Mouse (Mus musculus): ENCODE results near the gene Cfap99. TPM values are rescaled to one million over a fixed set of nuclear protein-coding genes. Genes with fewer than 3 reads are reported as not detected.

Gene Cfap99
- polyA plus RNA-seq, 1 experiment from 2014 or later: 0.09 TPM

Other genes starting within 250 kb of the Cfap99 start
- 0.41 and 0.51 TPM in 2 replicates for gene Poln, start 119.2 kb upstream of the Cfap99 start, polyA plus RNA-seq (2016; fragmentation: Nextera tagmentation; extraction: Ambion mirVana)
- 33.5 and 33.8 TPM in 2 replicates for gene Haus3, start 119.1 kb upstream of the Cfap99 start, polyA plus RNA-seq (2016; fragmentation: Nextera tagmentation; extraction: Ambion mirVana)
- 33.2 and 36.5 TPM in 2 replicates for gene Mxd4, start 100.9 kb upstream of the Cfap99 start, polyA plus RNA-seq (2016; fragmentation: Nextera tagmentation; extraction: Ambion mirVana)
- gene Zfyve28, start 151 bp upstream of the Cfap99 start, polyA plus RNA-seq (2016; fragmentation: Nextera tagmentation; extraction: Ambion mirVana): 2.9 and 4.1 TPM in 2 replicates
- gene Rnf4, start 47.7 kb downstream of the Cfap99 start, polyA plus RNA-seq (2016; fragmentation: Nextera tagmentation; extraction: Ambion mirVana): 158 and 159 TPM in 2 replicates
- 16.0 and 17.8 TPM in 2 replicates for gene Fam193a, start 81.3 kb downstream of the Cfap99 start, polyA plus RNA-seq (2016; fragmentation: Nextera tagmentation; extraction: Ambion mirVana)
- 7.1 and 8.6 TPM in 2 replicates for gene Tnip2, start 225.4 kb downstream of the Cfap99 start, polyA plus RNA-seq (2016; fragmentation: Nextera tagmentation; extraction: Ambion mirVana)
- gene Sh3bp2, start 237.2 kb downstream of the Cfap99 start, polyA plus RNA-seq (2016; fragmentation: Nextera tagmentation; extraction: Ambion mirVana): 17.5 and 17.8 TPM in 2 replicates